Mouse (Mus musculus) brown adipose tissue, adult 24 weeks (tissue): ENCODE data around the gene C8a. TPM values are rescaled to one million over a fixed set of nuclear protein-coding genes. Genes with fewer than 3 reads are reported as not detected.

Experiments
- H3K27ac ChIP-seq: fragments of 200-500 bp; replicated peaks from 2 replicates; pipeline ENCODE4 v1.5.1; 2012; ENCODE audit warnings: low read depth, mild to moderate bottlenecking, low read length
- H3K4me1 ChIP-seq: fragments of 200-500 bp; 2 replicates; pipeline ENCODE4 v1.6.1; 2012; ENCODE audit warnings: low read length, mixed read lengths; ENCODE audit not compliant: control insufficient read depth, insufficient read depth, insufficient read length
- H3K4me3 ChIP-seq: fragments of 200-500 bp; 2 replicates; pipeline ENCODE4 v1.5.1; 2012; ENCODE audit warnings: low read depth, mild to moderate bottlenecking, low read length, moderate library complexity; ENCODE audit not compliant: insufficient read depth
- polyA plus RNA-seq: library from polyadenylated mRNA; stranded (reverse); fragments of >200 nt; gene quantifications from 2 replicates; pipeline ENCODE4 v1.2.4, GENCODE M21; 2012; ENCODE audit not compliant: missing spikeins, insufficient read depth, insufficient read length

The C8a gene
- polyA plus RNA-seq, 1 experiment = not detected

DNA sequence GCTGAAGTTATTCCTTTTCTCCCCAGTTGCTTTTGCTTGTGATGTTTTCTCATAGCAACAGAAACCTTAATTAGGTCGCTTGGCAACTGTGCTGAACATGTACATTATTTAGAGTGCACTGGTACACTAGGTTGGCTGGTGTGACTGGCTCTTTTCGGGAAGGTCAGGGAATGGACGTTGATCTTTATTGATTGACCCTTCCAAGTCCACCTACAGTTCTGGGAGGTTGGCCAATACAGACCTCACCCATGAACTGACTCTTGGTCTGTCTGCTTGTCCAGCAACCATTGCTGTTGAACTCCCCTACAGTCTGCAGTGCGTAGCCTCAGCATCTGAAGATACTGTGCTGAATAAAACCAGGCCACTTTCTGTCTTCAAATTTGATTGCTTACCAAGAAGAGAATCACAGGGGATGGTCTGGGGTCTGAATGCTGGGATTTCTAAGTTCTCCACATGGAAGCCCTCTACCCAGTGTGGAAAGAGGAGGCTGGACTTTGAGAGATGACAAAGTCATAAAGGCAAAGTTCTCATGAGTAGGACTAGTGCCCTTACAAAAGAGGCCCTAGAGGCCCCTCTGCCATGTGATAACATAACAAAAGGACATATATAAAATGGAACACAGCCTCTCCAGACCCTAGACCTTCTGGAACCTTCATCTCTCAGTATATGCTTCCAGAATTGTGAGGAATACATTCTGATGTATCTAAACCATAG, 59.5 kb downstream of the C8a start:
- H3K4me3 ChIP-seq = no peak overlapping the region
- no peaks in the 10 kb centered on the region for H3K4me1 ChIP-seq
- H3K27ac ChIP-seq = no peak overlapping the region

DNA sequence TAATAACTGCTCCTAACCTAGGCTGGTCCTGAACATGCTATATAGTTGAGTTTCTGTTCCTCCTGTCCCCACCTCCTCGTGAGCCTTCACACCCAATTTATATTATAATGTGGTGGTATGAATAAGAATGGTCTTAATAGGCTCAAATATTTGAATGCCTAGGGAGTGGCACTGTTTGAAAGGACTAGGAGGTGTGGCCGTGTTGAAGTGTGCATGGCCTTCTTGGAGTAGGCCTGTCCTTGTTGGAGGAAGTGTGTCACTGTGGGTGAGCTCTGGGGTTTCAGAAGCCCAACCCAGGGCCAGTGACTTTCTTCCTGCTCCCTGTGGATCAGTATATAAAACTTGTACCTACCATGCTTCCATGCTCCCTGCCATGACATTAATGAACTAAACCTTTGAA, 62.6 kb downstream of the C8a start:
- no peak overlapping the region for H3K27ac ChIP-seq
- H3K4me3 ChIP-seq = no peak overlapping the region
- no peaks in the 10 kb centered on the region for H3K4me1 ChIP-seq

DNA sequence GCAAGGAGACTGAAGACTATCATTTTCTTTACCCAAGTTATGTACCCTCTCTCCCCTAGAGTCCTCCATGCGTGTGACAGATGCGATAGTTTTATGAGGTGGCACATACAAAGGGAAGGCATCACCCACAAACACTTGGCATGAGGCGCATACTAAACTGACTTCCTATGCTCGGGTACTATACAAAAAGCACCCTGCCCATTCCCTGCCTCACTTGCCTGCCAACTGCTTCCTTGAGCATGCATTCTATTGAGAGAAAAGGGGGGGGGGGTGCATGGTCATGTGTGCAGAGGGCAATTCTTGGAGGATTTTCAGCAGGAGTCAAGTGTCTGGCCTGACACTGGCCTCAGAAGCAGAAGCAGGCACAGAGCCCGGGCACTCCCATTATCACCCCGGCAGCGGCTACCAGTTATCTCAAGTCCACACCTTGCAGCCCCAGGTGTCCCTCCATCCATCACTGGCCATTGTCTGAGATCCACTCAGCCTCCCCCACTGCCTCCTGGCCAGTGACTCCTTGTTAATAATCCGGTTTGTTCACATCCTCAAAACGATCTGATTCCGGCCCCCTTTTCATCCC, 65.4 kb downstream of the C8a start:
- Histone ChIP-seq H3K4me1 (no peaks in the 10 kb centered on the region), H3K27ac (no peak overlapping the region), H3K4me3 (no peak overlapping the region)

DNA sequence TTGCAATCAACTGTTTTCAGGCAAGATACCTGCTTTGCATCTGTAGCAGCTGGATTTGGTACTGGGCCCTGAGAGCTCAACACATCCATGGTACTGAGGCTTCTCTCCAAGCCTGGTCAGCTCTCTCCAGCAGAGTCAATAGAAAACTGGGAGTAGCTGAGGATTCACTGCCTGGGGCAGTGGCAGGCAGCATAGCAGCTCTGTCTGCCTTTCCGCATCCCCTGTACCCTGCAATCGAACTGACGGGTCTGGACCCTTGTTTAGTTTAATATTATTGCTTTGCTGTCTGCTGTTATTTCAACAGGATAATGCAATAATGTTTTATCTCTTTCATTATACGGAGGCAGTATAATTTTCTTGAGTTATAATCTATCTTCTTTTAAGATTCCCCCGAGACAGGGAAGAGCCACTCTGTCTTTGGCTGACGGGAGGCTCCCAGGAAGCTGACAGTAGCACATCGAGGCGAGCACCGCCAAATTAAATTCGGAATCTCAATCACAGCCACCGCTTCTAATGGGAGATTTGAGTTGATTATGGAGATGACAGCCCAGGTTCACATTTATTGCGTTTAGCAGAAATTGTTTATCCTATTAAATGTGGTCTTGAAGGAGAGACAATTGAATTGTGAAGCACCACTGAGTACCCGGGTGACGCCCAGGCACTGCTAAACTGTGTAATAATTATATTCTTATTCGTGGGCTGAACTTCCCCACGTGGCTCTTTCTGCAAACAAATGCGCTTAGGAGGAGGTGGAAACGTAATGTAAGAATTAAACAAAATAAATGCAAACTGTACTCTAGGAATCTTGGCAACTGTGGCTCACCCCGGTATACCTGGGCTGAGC, 70.6 kb downstream of the C8a start:
- Histone ChIP-seq H3K4me1 (no peaks in the 10 kb centered on the region), H3K27ac (no peak overlapping the region), H3K4me3 (no peak overlapping the region)

DNA sequence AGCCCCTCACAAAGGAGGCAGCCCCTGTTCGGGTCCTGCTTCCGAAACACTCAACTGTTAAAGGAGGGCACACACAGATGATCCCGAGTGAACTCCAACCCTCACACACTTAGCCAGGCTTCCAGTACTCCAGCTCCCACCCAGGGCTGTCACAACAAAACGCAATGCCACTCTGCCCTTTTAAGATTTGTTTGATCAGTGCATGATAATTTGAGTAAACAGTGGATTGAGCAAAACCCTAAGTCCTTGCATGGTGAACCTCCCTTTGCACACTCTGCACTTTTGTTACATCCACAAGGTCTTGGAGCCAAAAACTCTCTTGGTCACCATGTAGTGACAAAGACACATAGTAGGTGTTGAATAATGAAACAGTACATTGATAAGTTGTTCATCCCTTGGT, 72.1 kb downstream of the C8a start:
- Histone ChIP-seq H3K27ac (no peak overlapping the region), H3K4me3 (no peak overlapping the region), H3K4me1 (no peaks in the 10 kb centered on the region)

DNA sequence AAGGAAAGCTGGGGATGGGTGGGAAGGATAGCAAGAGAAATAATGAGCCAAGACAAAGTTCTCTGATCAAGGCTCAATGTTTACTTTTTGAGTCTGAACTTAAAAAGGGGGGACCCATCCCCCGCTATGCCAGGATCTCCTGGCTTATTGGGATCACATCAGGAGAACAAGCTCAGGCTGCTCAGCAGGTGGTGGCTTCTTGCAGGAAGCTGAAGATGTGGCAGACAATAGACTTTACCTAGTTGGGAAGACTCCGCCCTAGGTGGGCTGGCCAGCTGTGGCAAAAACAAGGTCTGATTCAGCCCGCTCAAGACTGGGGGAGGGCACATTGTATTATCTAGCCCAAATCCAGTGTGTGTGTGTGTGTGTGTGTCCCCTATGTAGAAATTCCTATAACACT, 74.6 kb downstream of the C8a start:
- Histone ChIP-seq H3K27ac (no peak overlapping the region), H3K4me1 (no peaks in the 10 kb centered on the region), H3K4me3 (no peak overlapping the region)

DNA sequence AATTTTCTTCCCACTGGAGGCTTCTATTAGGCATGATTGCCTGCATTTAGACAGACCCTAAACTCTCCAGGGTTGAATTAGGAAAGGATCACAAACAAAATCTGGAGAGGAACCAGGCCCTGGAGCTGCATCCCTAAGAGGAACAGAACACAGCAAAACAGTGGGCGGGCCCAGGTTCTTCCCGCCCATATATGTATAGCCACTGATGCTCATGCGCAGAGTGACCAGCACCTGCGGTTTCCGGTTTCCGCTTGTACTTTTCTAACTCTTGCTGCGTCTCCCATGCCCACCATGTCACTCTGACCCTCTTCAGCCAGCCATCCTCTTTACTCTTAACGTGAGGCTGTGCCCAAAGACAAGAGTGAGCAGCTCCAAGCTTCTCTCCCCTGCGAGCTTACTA, 77.2 kb downstream of the C8a start:
- no peak overlapping the region for H3K4me3 ChIP-seq
- H3K4me1 ChIP-seq = no peaks in the 10 kb centered on the region
- H3K27ac ChIP-seq = no peak overlapping the region

DNA sequence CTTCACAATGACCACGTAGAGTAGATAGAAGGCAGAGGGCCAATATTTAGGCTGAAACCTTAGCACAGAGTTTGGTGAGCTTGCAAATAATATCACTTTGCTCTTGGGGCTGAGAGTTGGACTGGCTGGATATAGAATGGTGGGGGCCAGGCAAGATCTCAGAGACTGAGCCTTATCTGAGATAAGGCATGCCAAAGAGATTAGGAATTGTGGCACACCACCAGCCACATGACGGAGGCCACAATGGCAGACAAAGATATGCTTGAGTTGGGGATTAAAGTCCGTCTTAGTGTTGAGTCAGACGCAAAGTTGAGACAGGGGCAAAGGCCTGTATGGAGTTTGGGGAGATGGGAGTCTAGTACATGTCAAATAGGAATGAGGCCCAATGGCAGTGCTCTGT, 84.1 kb downstream of the C8a start:
- H3K4me3 ChIP-seq = no peak overlapping the region
- H3K4me1 ChIP-seq = no peaks in the 10 kb centered on the region
- no peak overlapping the region for H3K27ac ChIP-seq

DNA sequence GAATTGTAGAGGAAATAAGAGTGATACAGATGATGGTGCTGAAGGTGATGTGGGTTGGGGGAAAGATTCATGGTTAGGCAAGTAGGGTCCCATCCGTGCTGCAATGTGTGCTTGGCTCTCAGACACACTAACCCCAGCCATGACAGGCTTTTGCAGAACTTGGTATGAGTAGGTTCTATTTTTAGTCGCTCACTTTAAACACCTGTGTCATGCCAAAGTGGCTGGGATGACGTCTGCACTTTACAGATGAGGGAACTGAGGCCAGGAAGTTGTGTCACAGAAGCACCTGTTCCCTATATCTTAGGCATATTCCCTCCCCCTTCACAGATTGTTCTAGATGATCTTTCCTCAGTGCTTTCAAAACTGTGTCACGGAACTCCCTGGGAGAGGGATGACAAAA, 93.9 kb downstream of the C8a start:
- Histone ChIP-seq H3K27ac (no peak overlapping the region), H3K4me1 (no peaks in the 10 kb centered on the region)

DNA sequence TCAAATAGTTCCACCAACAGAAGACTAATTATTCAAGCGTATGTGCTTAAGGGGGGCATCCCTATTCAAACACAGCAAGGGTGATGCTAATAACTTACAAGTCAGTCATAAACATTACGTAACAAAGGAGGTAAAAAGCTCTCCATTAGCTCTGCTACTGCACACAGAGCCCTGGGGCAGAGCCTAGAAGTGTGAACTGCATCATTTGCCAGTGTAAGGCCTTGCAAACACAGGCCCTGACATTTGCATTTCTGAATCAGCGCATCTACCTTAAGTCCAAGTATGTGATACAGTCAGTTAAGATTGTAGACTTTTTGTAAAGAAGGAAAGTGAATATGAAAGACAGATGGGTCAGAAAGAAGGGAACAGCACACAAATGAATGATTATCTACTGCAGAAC, 94.8 kb downstream of the C8a start:
- H3K27ac ChIP-seq = no peak overlapping the region
- no peaks in the 10 kb centered on the region for H3K4me1 ChIP-seq
- H3K4me3 ChIP-seq = no peak overlapping the region

More for the DNA sequence above, 93.9 kb downstream of the C8a start:
- H3K4me3 ChIP-seq = no peak overlapping the region

DNA sequence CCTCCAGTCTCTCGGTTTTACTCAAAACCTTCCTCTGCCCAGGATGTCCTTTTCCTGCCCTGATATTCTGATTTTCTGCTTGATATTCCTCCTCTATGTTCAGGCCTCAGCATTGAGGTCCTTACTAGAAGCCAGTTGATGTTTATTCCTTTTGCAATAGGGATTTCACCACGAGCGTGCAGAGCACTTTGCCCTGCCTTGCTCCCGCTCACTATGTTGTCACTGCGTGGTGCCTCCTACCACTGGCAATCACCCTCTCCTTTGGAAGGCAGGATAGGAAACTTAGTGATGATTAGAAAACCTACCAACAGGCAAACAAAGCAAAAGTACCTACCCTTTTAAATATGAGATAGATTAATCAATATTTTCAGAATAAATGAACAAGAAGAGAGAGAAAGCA, 96.7 kb downstream of the C8a start:
- H3K4me1 ChIP-seq = no peaks in the 10 kb centered on the region
- H3K4me3 ChIP-seq = no peak overlapping the region
- H3K27ac ChIP-seq = no peak overlapping the region

DNA sequence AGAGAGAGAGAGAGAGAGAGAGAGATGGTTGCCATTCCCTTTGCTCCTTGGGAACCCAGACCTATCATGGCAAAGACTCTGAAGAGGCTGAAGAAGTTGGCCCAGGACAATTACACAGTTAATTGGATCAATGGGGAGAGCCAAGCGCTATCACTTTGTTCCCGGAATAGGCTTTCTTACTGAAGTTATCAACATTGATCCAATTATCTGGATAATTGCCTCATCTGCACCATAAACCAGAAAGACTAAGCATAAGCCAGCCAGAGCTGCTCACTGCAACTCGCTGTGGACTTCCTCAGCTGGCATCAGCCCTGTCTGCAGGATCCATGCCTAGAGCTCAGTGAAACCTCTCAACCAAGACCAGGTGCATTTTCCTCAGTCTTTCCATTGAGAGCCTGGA, 100.6 kb downstream of the C8a start:
- H3K4me1 ChIP-seq = no peaks in the 10 kb centered on the region
- H3K27ac ChIP-seq = no peak overlapping the region
- H3K4me3 ChIP-seq = no peak overlapping the region

DNA sequence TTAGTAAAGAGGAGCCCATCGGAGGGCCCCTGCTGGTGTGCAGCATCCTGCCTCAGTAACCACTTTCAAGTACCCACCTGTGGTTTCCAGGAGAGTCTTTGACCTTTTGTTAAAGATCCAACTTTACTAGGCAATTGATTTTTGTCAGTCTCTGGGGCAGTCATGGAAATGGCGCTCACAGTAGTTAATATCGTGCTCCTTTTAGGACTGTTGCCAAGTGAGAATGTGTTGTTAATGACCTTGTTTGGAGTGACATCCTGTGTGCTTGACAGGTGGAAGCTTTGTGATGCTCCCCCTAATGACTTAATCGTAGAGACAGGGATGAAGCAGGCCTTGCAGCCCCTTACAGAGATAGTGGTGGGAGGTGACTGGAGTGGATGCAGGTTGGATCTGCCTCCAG, 105.9 kb downstream of the C8a start:
- H3K27ac ChIP-seq = no peak overlapping the region
- H3K4me3 ChIP-seq = no peak overlapping the region
- no peaks in the 10 kb centered on the region for H3K4me1 ChIP-seq

DNA sequence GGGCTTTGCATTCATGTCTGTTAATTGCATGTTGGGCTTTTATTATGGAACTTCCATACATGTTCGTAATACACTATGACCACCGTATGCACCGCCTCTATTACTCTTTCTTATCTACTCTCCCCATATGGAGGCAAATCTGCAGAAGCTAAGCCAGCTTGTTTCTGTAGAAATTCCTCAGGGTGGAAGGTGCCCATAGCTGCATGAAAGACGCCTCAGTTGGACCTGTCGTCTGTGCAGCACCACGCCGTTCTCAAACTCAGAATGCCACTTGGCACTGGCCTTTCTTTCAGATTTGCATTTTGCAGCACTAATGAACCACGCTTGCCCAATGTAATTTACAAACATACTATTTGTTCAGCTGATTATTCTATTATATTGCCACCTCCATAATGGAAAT, 106.6 kb downstream of the C8a start:
- Histone ChIP-seq H3K4me1 (no peaks in the 10 kb centered on the region), H3K4me3 (no peak overlapping the region), H3K27ac (no peak overlapping the region)

DNA sequence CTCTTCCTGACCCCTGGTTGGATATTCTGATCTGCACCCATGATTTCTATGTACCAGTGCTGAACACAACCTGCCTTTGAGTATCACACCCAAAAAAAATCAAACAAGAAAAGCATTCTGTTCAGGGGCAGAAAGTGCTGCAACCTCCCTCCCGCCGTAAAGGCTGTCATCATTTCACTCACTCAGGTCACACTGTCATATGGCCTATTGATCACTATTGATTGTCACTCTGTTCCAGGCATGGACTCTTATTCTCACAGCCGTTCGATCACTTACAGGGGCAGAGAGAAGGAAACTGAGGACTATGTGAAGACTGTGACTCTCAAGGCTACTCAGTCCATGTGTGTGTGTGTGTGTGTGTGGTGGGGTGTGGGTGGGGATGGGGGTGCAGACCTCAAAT, 108.0 kb downstream of the C8a start:
- H3K4me1 ChIP-seq = no peaks in the 10 kb centered on the region
- H3K4me3 ChIP-seq = no peak overlapping the region
- H3K27ac ChIP-seq = no peak overlapping the region

DNA sequence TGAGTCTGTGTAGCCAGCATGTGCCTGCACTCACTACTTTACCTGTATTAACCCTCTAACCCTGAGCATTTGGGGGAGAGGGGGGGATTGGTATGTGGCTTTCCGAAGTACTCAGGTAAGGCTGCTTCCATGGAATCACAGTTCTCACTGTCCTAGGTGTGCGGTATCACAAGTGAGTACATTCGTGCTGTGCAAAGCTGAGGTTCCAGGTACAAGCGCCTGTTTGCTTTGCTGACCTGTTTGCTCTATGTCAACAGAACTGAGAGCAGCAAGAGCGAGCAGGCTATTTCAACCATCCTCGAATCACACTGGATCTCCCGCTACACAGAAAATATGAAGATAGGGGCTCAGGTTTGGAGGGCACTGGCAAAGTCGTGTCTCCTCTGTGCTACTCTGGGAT, 110.1 kb downstream of the C8a start, which contains the start of gene C8b:
Gene C8b, plus strand, starts transcription at position 253 of the 400 bp plus-strand sequence.
- Histone ChIP-seq H3K27ac (no peak within 1 kb of the TSS), H3K4me3 (no peak within 1 kb of the TSS), H3K4me1 (no peaks in the 10 kb centered on the region)
